Mouse (Mus musculus): ENCODE measurements around the gene Tlr11. TPM values are rescaled to one million over a fixed set of nuclear protein-coding genes. Genes with fewer than 3 reads are reported as not detected.

Tlr11 gene
- polyA plus RNA-seq, 1 experiment from 2014 or later = 0.04 TPM

GRCm38 (mm10) chr14:50380863-50381262 lies 23.1 kb downstream of the Tlr11 start, which contains the start of gene Olfr736:
TSS of gene Olfr736 (plus strand) at chr14:50381163.
- TF ChIP-seq CTCF (IDR thresholded peaks at IDR 0.05) (no peak), EP300 (IDR thresholded peaks at IDR 0.05) (no peak)
- no peak within 1 kb of the TSS for H3K9ac ChIP-seq (replicated peaks; ENCODE audit: low read depth)
- ATAC-seq (no peak), DNase-seq (ENCODE audit: low spot score) (no peak)
- no peaks in the 10 kb centered on the region for H3K36me3 ChIP-seq (ENCODE audit: insufficient read depth, low read length)
- H3K27ac ChIP-seq (ENCODE audit: low read length) = no peak within 1 kb of the TSS
- no peak within 1 kb of the TSS for H3K4me3 ChIP-seq (ENCODE audit: low read depth, low read length)
- H3K4me2 ChIP-seq (replicated peaks; ENCODE audit: low read depth, low read length) = no peak within 1 kb of the TSS
- H3K9me3 ChIP-seq (ENCODE audit: low read length) = no peaks in the 10 kb centered on the region
- no peaks in the 10 kb centered on the region for H3K4me1 ChIP-seq (ENCODE audit: insufficient read depth, low read depth, low read length)
- 59% methylated on average over 2 of the region's 2 CpGs for WGBS
- H3K27me3 ChIP-seq (replicated peaks; ENCODE audit: insufficient read depth, low read length) = no peaks in the 10 kb centered on the region

GRCm38 (mm10) chr14:50407268-50407667 lies 49.6 kb downstream of the Tlr11 start, which contains the start of gene Olfr738:
TSS of gene Olfr738 (plus strand) at chr14:50407568.
- Histone ChIP-seq H3K27ac (ENCODE audit: low read length) (no peak within 1 kb of the TSS), H3K4me3 (ENCODE audit: low read depth, low read length) (no peak within 1 kb of the TSS), H3K36me3 (ENCODE audit: insufficient read depth, low read length) (no peaks in the 10 kb centered on the region), H3K4me1 (ENCODE audit: insufficient read depth, low read depth, low read length) (no peaks in the 10 kb centered on the region), H3K9me3 (ENCODE audit: low read length) (no peaks in the 10 kb centered on the region), H3K4me2 (replicated peaks; ENCODE audit: low read depth, low read length) (no peak within 1 kb of the TSS), H3K27me3 (replicated peaks; ENCODE audit: insufficient read depth, low read length) (no peaks in the 10 kb centered on the region), H3K9ac (replicated peaks; ENCODE audit: low read depth) (no peak within 1 kb of the TSS)
- 82% methylated on average over 1 of the region's 1 CpGs for WGBS
- TF ChIP-seq CTCF (IDR thresholded peaks at IDR 0.05) = no peak
- TF ChIP-seq EP300 (IDR thresholded peaks at IDR 0.05) = no peak
- DNase-seq (ENCODE audit: low spot score) (no peak), ATAC-seq (no peak)

Other genes with a start within 250 kb of the Tlr11 start
- gene Olfr727, start 234.7 kb upstream of the Tlr11 start, polyA plus RNA-seq (2015; fragmentation: Nextera tagmentation; extraction: Ambion mirVana) = not detected in 2 replicates
- not detected in 2 replicates for gene Olfr728, start 215.2 kb upstream of the Tlr11 start, polyA plus RNA-seq (2015; fragmentation: Nextera tagmentation; extraction: Ambion mirVana)
- gene Olfr729, start 205.0 kb upstream of the Tlr11 start, polyA plus RNA-seq (2015; fragmentation: Nextera tagmentation; extraction: Ambion mirVana) = not detected in 2 replicates
- gene Olfr730, start 169.7 kb upstream of the Tlr11 start, polyA plus RNA-seq (2015; fragmentation: Nextera tagmentation; extraction: Ambion mirVana) = not detected in 2 replicates
- gene Olfr731, start 116.0 kb upstream of the Tlr11 start, polyA plus RNA-seq (2015; fragmentation: Nextera tagmentation; extraction: Ambion mirVana) = not detected in 2 replicates
- gene Olfr732, start 73.7 kb upstream of the Tlr11 start, polyA plus RNA-seq (2015; fragmentation: Nextera tagmentation; extraction: Ambion mirVana) = not detected in 2 replicates
- not detected in 2 replicates for gene Olfr733, start 56.4 kb upstream of the Tlr11 start, polyA plus RNA-seq (2015; fragmentation: Nextera tagmentation; extraction: Ambion mirVana)
- not detected in 2 replicates for gene Olfr734, start 31.2 kb upstream of the Tlr11 start, polyA plus RNA-seq (2015; fragmentation: Nextera tagmentation; extraction: Ambion mirVana)
- not detected in 2 replicates for gene Olfr735, start 9.0 kb upstream of the Tlr11 start, polyA plus RNA-seq (2015; fragmentation: Nextera tagmentation; extraction: Ambion mirVana)
- gene Olfr736, start 23.2 kb downstream of the Tlr11 start, polyA plus RNA-seq (2015; fragmentation: Nextera tagmentation; extraction: Ambion mirVana) = not detected in 2 replicates
- not detected in 2 replicates for gene Olfr738, start 49.7 kb downstream of the Tlr11 start, polyA plus RNA-seq (2015; fragmentation: Nextera tagmentation; extraction: Ambion mirVana)
- gene Olfr739, start 60.7 kb downstream of the Tlr11 start, polyA plus RNA-seq (2015; fragmentation: Nextera tagmentation; extraction: Ambion mirVana) = not detected in 2 replicates
- not detected in 2 replicates for gene Olfr740, start 87.6 kb downstream of the Tlr11 start, polyA plus RNA-seq (2015; fragmentation: Nextera tagmentation; extraction: Ambion mirVana)
- gene Olfr741, start 114.8 kb downstream of the Tlr11 start, polyA plus RNA-seq (2015; fragmentation: Nextera tagmentation; extraction: Ambion mirVana) = not detected in 2 replicates
- gene Olfr742, start 145.7 kb downstream of the Tlr11 start, polyA plus RNA-seq (2015; fragmentation: Nextera tagmentation; extraction: Ambion mirVana) = not detected in 2 replicates
- not detected in 2 replicates for gene Olfr743, start 163.9 kb downstream of the Tlr11 start, polyA plus RNA-seq (2015; fragmentation: Nextera tagmentation; extraction: Ambion mirVana)